Mouse (Mus musculus): ENCODE data around the gene Arl8b.

Arl8b gene

GRCm38 (mm10) chr6:108782526-108783183 is at the start of gene Arl8b:
Gene Arl8b (plus strand): TSS chr6:108783099.
- DNase-seq = peak; percentile 88

GRCm38 (mm10) chr6:108735910-108736750 is 46.8 kb upstream of the Arl8b start:
- DNase-seq = peak; percentile 40 to 45

- DNase-seq = no peak
Observed at GRCm38 (mm10) chr6:108738463-108739203, 44.3 kb upstream of the Arl8b start.

GRCm38 (mm10) chr6:108740579-108740978 is 42.3 kb upstream of the Arl8b start:
- no peak for DNase-seq

GRCm38 (mm10) chr6:108743730-108744129 is 39.2 kb upstream of the Arl8b start:
- no peak for DNase-seq

- DNase-seq = no peak
Observed at GRCm38 (mm10) chr6:108751324-108751723, 31.6 kb upstream of the Arl8b start.

- no peak for DNase-seq
Observed at GRCm38 (mm10) chr6:108752395-108752794, 30.5 kb upstream of the Arl8b start.

- no peak for DNase-seq
Observed at GRCm38 (mm10) chr6:108753536-108753935, 29.4 kb upstream of the Arl8b start.

GRCm38 (mm10) chr6:108754376-108754775 is 28.5 kb upstream of the Arl8b start:
- no peak for DNase-seq

GRCm38 (mm10) chr6:108755936-108756335 is 27.0 kb upstream of the Arl8b start:
- DNase-seq = no peak

- DNase-seq = no peak
Observed at GRCm38 (mm10) chr6:108758997-108759697, 23.8 kb upstream of the Arl8b start.

- no peak for DNase-seq
Observed at GRCm38 (mm10) chr6:108759698-108760039, 23.2 kb upstream of the Arl8b start.

- DNase-seq = no peak
Observed at GRCm38 (mm10) chr6:108770880-108771279, 12.0 kb upstream of the Arl8b start.

- peak; percentile 44 to 53 for DNase-seq
Observed at GRCm38 (mm10) chr6:108772913-108773312, 10.0 kb upstream of the Arl8b start.

GRCm38 (mm10) chr6:108773480-108773879 is 9.4 kb upstream of the Arl8b start:
- DNase-seq = no peak

- no peak for DNase-seq
Observed at GRCm38 (mm10) chr6:108776274-108776673, 6.6 kb upstream of the Arl8b start.

- no peak for DNase-seq
Observed at GRCm38 (mm10) chr6:108777560-108778287, 5.2 kb upstream of the Arl8b start.

GRCm38 (mm10) chr6:108778399-108778798 is 4.5 kb upstream of the Arl8b start:
- DNase-seq = no peak

GRCm38 (mm10) chr6:108781865-108782264 is 1.0 kb upstream of the Arl8b start:
- DNase-seq = no peak

- DNase-seq = peak in 1 of 2 experiments; percentile 12
Observed at GRCm38 (mm10) chr6:108783184-108783881, 434 bp downstream of the Arl8b start.

GRCm38 (mm10) chr6:108784056-108784455 is 1.2 kb downstream of the Arl8b start:
- DNase-seq = no peak

GRCm38 (mm10) chr6:108784796-108785195 is 1.9 kb downstream of the Arl8b start:
- no peak for DNase-seq
